Mouse (Mus musculus) cortical plate, adult 2 months (tissue): ENCODE results near the gene Rasgrp3. TPM values are rescaled to one million over a fixed set of nuclear protein-coding genes. Genes with fewer than 3 reads are reported as not detected.

ENCODE experiments used
- H3K27ac ChIP-seq: fragments of 200-500 bp; 2 replicates; pipeline ENCODE4 v1.5.1; 2012; ENCODE audit warnings: low read length, control low read depth, inconsistent platforms; ENCODE audit not compliant: insufficient read depth
- H3K4me1 ChIP-seq: fragments of 200-500 bp; 2 replicates; pipeline ENCODE4 v1.6.1; 2011; ENCODE audit warnings: low read length; ENCODE audit not compliant: control insufficient read depth, insufficient read depth
- H3K4me3 ChIP-seq: fragments of 200-500 bp; 2 replicates; pipeline ENCODE4 v1.5.1; 2011; ENCODE audit warnings: mild to moderate bottlenecking, low read length, control low read depth; ENCODE audit not compliant: insufficient read depth
- CTCF ChIP-seq: fragments of 200-500 bp; IDR thresholded peaks from 2 replicates; pipeline ENCODE4 v1.5.1; 2011; ENCODE audit warnings: mild to moderate bottlenecking, control low read depth, low read length; ENCODE audit not compliant: insufficient read depth; ENCODE audit errors: extremely low read depth
- POLR2A ChIP-seq: fragments of 200-500 bp; IDR thresholded peaks from 2 replicates; pipeline ENCODE4 v1.6.1; 2011; ENCODE audit warnings: mild to moderate bottlenecking, low read length, control low read depth; ENCODE audit not compliant: insufficient read depth; ENCODE audit errors: extremely low read depth
- polyA plus RNA-seq: library from polyadenylated mRNA; depleted of rRNA; stranded (reverse); fragments of >200 nt; gene quantifications from 2 replicates; pipeline ENCODE4 v1.2.3, GENCODE M21; 2012

The Rasgrp3 gene
- polyA plus RNA-seq, 1 experiment = 11.1 TPM

GRCm38 (mm10) chr17:75470325-75470724 is 34.6 kb downstream of the Rasgrp3 start:
- no peak overlapping the region for H3K27ac ChIP-seq
- TF ChIP-seq POLR2A (no peak), CTCF (no peak)
- no peak overlapping the region for H3K4me3 ChIP-seq
- H3K4me1 ChIP-seq = peaks cover under 1% of the 10 kb centered on the region; the same call in 1 of the 2 replicates

GRCm38 (mm10) chr17:75470885-75471610 is 35.4 kb downstream of the Rasgrp3 start:
- Histone ChIP-seq H3K4me3 (no peak overlapping the region), H3K4me1 (no peaks in the 10 kb centered on the region; the same call in 1 of the 2 replicates), H3K27ac (no peak overlapping the region)
- TF ChIP-seq POLR2A (no peak), CTCF (no peak)

- no peak for TF ChIP-seq CTCF
- no peak for TF ChIP-seq POLR2A
- no peaks in the 10 kb centered on the region; the same call in 1 of the 2 replicates for H3K4me1 ChIP-seq
- 0 out of 2 replicates have a peak overlapping the region, but pooled peaks have one; percentile 29 for H3K27ac ChIP-seq
- H3K4me3 ChIP-seq = no peak overlapping the region
Observed at GRCm38 (mm10) chr17:75471644-75472253, 36.1 kb downstream of the Rasgrp3 start.

GRCm38 (mm10) chr17:75472379-75472778 is 36.7 kb downstream of the Rasgrp3 start:
- no peak overlapping the region for H3K27ac ChIP-seq
- no peaks in the 10 kb centered on the region; the same call in 1 of the 2 replicates for H3K4me1 ChIP-seq
- H3K4me3 ChIP-seq = no peak overlapping the region
- TF ChIP-seq POLR2A (no peak), CTCF (no peak)

GRCm38 (mm10) chr17:75475985-75476384 is 40.3 kb downstream of the Rasgrp3 start:
- no peaks in the 10 kb centered on the region; the same call in 1 of the 2 replicates for H3K4me1 ChIP-seq
- no peak overlapping the region for H3K27ac ChIP-seq
- no peak overlapping the region for H3K4me3 ChIP-seq
- TF ChIP-seq POLR2A (no peak), CTCF (no peak)

- H3K27ac ChIP-seq = no peak overlapping the region; the same call in 1 of the 2 replicates
- no peaks in the 10 kb centered on the region; the same call in 1 of the 2 replicates for H3K4me1 ChIP-seq
- no peak for TF ChIP-seq POLR2A
- TF ChIP-seq CTCF = no peak
- no peak overlapping the region for H3K4me3 ChIP-seq
Observed at GRCm38 (mm10) chr17:75476736-75477416, 41.2 kb downstream of the Rasgrp3 start.

- Histone ChIP-seq H3K4me3 (no peak overlapping the region), H3K27ac (0 out of 2 replicates have a peak overlapping the region, but pooled peaks have one; percentile 23), H3K4me1 (no peaks in the 10 kb centered on the region)
- TF ChIP-seq POLR2A (no peak), CTCF (no peak)
Observed at GRCm38 (mm10) chr17:75477655-75478054, 42.0 kb downstream of the Rasgrp3 start.

GRCm38 (mm10) chr17:75478836-75479235 is 43.1 kb downstream of the Rasgrp3 start:
- TF ChIP-seq CTCF = no peak
- TF ChIP-seq POLR2A = no peak
- H3K27ac ChIP-seq = peak overlapping the region; percentile 47; the same call in 1 of the 2 replicates
- H3K4me3 ChIP-seq = no peak overlapping the region
- H3K4me1 ChIP-seq = no peaks in the 10 kb centered on the region

GRCm38 (mm10) chr17:75479663-75480062 is 44.0 kb downstream of the Rasgrp3 start:
- Histone ChIP-seq H3K4me1 (no peaks in the 10 kb centered on the region), H3K4me3 (no peak overlapping the region), H3K27ac (no peak overlapping the region)
- no peak for TF ChIP-seq CTCF
- no peak for TF ChIP-seq POLR2A
